Mouse (Mus musculus) myocyte (in vitro differentiated cells): ENCODE measurements around the gene Arntl. TPM values are rescaled to one million over a fixed set of nuclear protein-coding genes. Genes with fewer than 3 reads are reported as not detected.
A peak's percentile ranks its signal among the peaks of the same experiment; 100 is the strongest.

Experiments
- H3K27me3 ChIP-seq: one replicate; pipeline ENCODE4 v1.6.1; 2011; ENCODE audit not compliant: control insufficient read depth, insufficient read depth, insufficient read length
- H3K36me3 ChIP-seq: one replicate; pipeline ENCODE4 v1.6.1; 2011; ENCODE audit not compliant: control insufficient read depth, insufficient read depth
- H3K4me2 ChIP-seq: one replicate; pipeline ENCODE4 v1.6.1; 2011; ENCODE audit warnings: low read depth, control low read depth
- H3K4me3 ChIP-seq: one replicate; pipeline ENCODE4 v1.5.1; 2011; ENCODE audit warnings: mild to moderate bottlenecking, control low read depth, moderate library complexity
- H3K79me2 ChIP-seq: one replicate; pipeline ENCODE4 v1.6.1; 2011; ENCODE audit not compliant: control insufficient read depth, insufficient read depth
- H3ac ChIP-seq: one replicate; pipeline ENCODE4 v1.6.1; 2011; ENCODE audit not compliant: control insufficient read depth, insufficient read length
- CEBPB ChIP-seq: IDR thresholded peaks from 2 replicates; pipeline ENCODE4 v1.6.1; 2011; ENCODE audit warnings: mild to moderate bottlenecking, moderate library complexity; ENCODE audit not compliant: poor library complexity, insufficient read depth, severe bottlenecking
- E2F4 ChIP-seq: IDR thresholded peaks from one replicate; pipeline ENCODE4 v1.6.1; 2011; ENCODE audit warnings: mild to moderate bottlenecking, control low read depth, moderate library complexity; ENCODE audit not compliant: insufficient read depth
- MAX ChIP-seq: IDR thresholded peaks from one replicate; pipeline ENCODE4 v1.6.1; 2011; ENCODE audit warnings: low read depth, mild to moderate bottlenecking, control low read depth
- MYOD1 ChIP-seq, 3 experiments: IDR thresholded peaks; one replicate each; pipeline ENCODE4 v1.6.1; 2011; ENCODE audit warnings: control low read depth in 2 of 3, low read depth in 2 of 3, mild to moderate bottlenecking in 2 of 3, moderate library complexity in 1 of 3; ENCODE audit not compliant: insufficient read length in 2 of 3, control insufficient read depth in 1 of 3
- MYOG ChIP-seq, 3 experiments: IDR thresholded peaks; one replicate each; pipeline ENCODE4 v1.6.1; 2011; ENCODE audit warnings: control low read depth in 2 of 3, low read depth in 2 of 3, mild to moderate bottlenecking in 2 of 3; ENCODE audit not compliant: insufficient read length in 2 of 3, control insufficient read depth in 1 of 3, insufficient read depth in 1 of 3
- POLR2A ChIP-seq: IDR thresholded peaks from one replicate; pipeline ENCODE4 v1.6.1; 2011; ENCODE audit warnings: low read depth, mild to moderate bottlenecking, control low read depth, moderate library complexity; ENCODE audit not compliant: insufficient read length
- POLR2AphosphoS2 ChIP-seq: IDR thresholded peaks from one replicate; pipeline ENCODE4 v1.6.1; 2011; ENCODE audit warnings: low read depth, control low read depth; ENCODE audit not compliant: insufficient read length
- REST ChIP-seq: IDR thresholded peaks from one replicate; pipeline ENCODE4 v1.6.1; 2011; ENCODE audit warnings: mild to moderate bottlenecking, control low read depth, moderate library complexity; ENCODE audit not compliant: insufficient read depth, insufficient read length
- SRF ChIP-seq: IDR thresholded peaks from one replicate; pipeline ENCODE4 v1.6.1; 2011; ENCODE audit warnings: low read depth; ENCODE audit not compliant: control insufficient read depth, insufficient read length
- TCF12 ChIP-seq: IDR thresholded peaks from one replicate; pipeline ENCODE4 v1.6.1; 2011; ENCODE audit warnings: mild to moderate bottlenecking, control low read depth; ENCODE audit not compliant: poor library complexity, insufficient read depth, severe bottlenecking
- TCF3 ChIP-seq: IDR thresholded peaks from one replicate; pipeline ENCODE4 v1.6.1; 2011; ENCODE audit warnings: low read depth, control low read depth; ENCODE audit not compliant: insufficient read length
- USF1 ChIP-seq: IDR thresholded peaks from one replicate; pipeline ENCODE4 v1.6.1; 2011; ENCODE audit warnings: low read depth, mild to moderate bottlenecking, control low read depth, moderate library complexity
- polyA plus RNA-seq: library from polyadenylated mRNA; unstranded; fragments of >200 nt; fragmentation: generic; extraction: Trizol; gene quantifications from one replicate; pipeline ENCODE4 v1.2.1, GENCODE M21; 2012; ENCODE audit warnings: missing spikeins

The Arntl gene
- polyA plus RNA-seq, 1 experiment, result 10.5 TPM

GRCm38 (mm10) chr7:113192714-113193365 is 14.4 kb upstream of the Arntl start:
- TF ChIP-seq MYOD1 (IDR thresholded peaks at IDR 0.05; ENCODE audit: control insufficient read depth in 1 of 3, insufficient read length in 2 of 3, low read depth in 2 of 3), result peak in 2 of 3 experiments; percentile 56 to 81
- peak; percentile 17 for TF ChIP-seq TCF12
- peak in 2 of 3 experiments; percentile 21 to 77 for TF ChIP-seq MYOG (IDR thresholded peaks at IDR 0.05; ENCODE audit: control insufficient read depth in 1 of 3, insufficient read depth in 1 of 3, insufficient read length in 2 of 3, low read depth in 2 of 3)
- TF ChIP-seq MAX, result no peak
- Histone ChIP-seq H3K79me2 (no peaks in the 10 kb centered on the region), H3K36me3 (no peaks in the 10 kb centered on the region), H3K27me3 (no peaks in the 10 kb centered on the region), H3K4me3 (no peak overlapping the region), H3ac (no peak overlapping the region), H3K4me2 (peak overlapping the region; percentile 9)

- H3K27me3 ChIP-seq, result no peaks in the 10 kb centered on the region
- H3ac ChIP-seq, result no peak overlapping the region
- no peak overlapping the region for H3K4me3 ChIP-seq
- no peaks in the 10 kb centered on the region for H3K79me2 ChIP-seq
- H3K36me3 ChIP-seq, result no peaks in the 10 kb centered on the region
- TF ChIP-seq POLR2A (no peak), CEBPB (no peak), TCF3 (no peak), USF1 (no peak), MYOG (IDR thresholded peaks at IDR 0.05; ENCODE audit: control insufficient read depth in 1 of 3, insufficient read depth in 1 of 3, insufficient read length in 2 of 3, low read depth in 2 of 3) (no peak), SRF (no peak), REST (no peak), MAX (no peak), POLR2AphosphoS2 (no peak), MYOD1 (IDR thresholded peaks at IDR 0.05; ENCODE audit: control insufficient read depth in 1 of 3, insufficient read length in 2 of 3, low read depth in 2 of 3) (no peak), TCF12 (no peak), E2F4 (no peak)
- H3K4me2 ChIP-seq, result no peak overlapping the region
Measured at GRCm38 (mm10) chr7:113193872-113194271, 13.4 kb upstream of the Arntl start.

GRCm38 (mm10) chr7:113195271-113195670 is 12.0 kb upstream of the Arntl start:
- Histone ChIP-seq H3K27me3 (no peaks in the 10 kb centered on the region), H3K79me2 (no peaks in the 10 kb centered on the region), H3K4me3 (no peak overlapping the region), H3ac (no peak overlapping the region), H3K4me2 (no peak overlapping the region), H3K36me3 (no peaks in the 10 kb centered on the region)
- TF ChIP-seq POLR2A, result no peak
- TF ChIP-seq POLR2AphosphoS2, result no peak
- no peak for TF ChIP-seq TCF12
- no peak for TF ChIP-seq REST
- TF ChIP-seq MYOD1 (IDR thresholded peaks at IDR 0.05; ENCODE audit: control insufficient read depth in 1 of 3, insufficient read length in 2 of 3, low read depth in 2 of 3), result no peak
- no peak for TF ChIP-seq TCF3
- TF ChIP-seq MAX, result no peak
- TF ChIP-seq MYOG (IDR thresholded peaks at IDR 0.05; ENCODE audit: control insufficient read depth in 1 of 3, insufficient read depth in 1 of 3, insufficient read length in 2 of 3, low read depth in 2 of 3), result no peak
- no peak for TF ChIP-seq USF1
- no peak for TF ChIP-seq CEBPB
- no peak for TF ChIP-seq E2F4
- TF ChIP-seq SRF, result no peak

- TF ChIP-seq MYOG (IDR thresholded peaks at IDR 0.05; ENCODE audit: control insufficient read depth in 1 of 3, insufficient read depth in 1 of 3, insufficient read length in 2 of 3, low read depth in 2 of 3), result no peak
- TF ChIP-seq POLR2AphosphoS2, result no peak
- H3K79me2 ChIP-seq, result no peaks in the 10 kb centered on the region
- H3ac ChIP-seq, result no peak overlapping the region
- no peaks in the 10 kb centered on the region for H3K27me3 ChIP-seq
- H3K4me3 ChIP-seq, result no peak overlapping the region
- no peak overlapping the region for H3K4me2 ChIP-seq
- H3K36me3 ChIP-seq, result no peaks in the 10 kb centered on the region
Measured at GRCm38 (mm10) chr7:113196171-113196570, 11.1 kb upstream of the Arntl start.

- H3K36me3 ChIP-seq, result no peaks in the 10 kb centered on the region
- H3K4me3 ChIP-seq, result no peak overlapping the region
- H3ac ChIP-seq, result no peak overlapping the region
- H3K27me3 ChIP-seq, result no peaks in the 10 kb centered on the region
- TF ChIP-seq MAX (no peak), MYOG (IDR thresholded peaks at IDR 0.05; ENCODE audit: control insufficient read depth in 1 of 3, insufficient read depth in 1 of 3, insufficient read length in 2 of 3, low read depth in 2 of 3) (no peak), E2F4 (no peak), USF1 (no peak), POLR2AphosphoS2 (no peak), POLR2A (no peak), REST (no peak), CEBPB (no peak), MYOD1 (IDR thresholded peaks at IDR 0.05; ENCODE audit: control insufficient read depth in 1 of 3, insufficient read length in 2 of 3, low read depth in 2 of 3) (no peak), TCF12 (no peak), TCF3 (no peak), SRF (no peak)
- H3K79me2 ChIP-seq, result no peaks in the 10 kb centered on the region
- H3K4me2 ChIP-seq, result no peak overlapping the region
Measured at GRCm38 (mm10) chr7:113197161-113197775, 10.0 kb upstream of the Arntl start.
